Mouse (Mus musculus): ENCODE results near the gene Foxn1.

The Foxn1 gene

GRCm38 (mm10) chr11:78399680-78400079, 13.3 kb upstream of the Foxn1 start:
- peak; percentile 36 for DNase-seq

DNA sequence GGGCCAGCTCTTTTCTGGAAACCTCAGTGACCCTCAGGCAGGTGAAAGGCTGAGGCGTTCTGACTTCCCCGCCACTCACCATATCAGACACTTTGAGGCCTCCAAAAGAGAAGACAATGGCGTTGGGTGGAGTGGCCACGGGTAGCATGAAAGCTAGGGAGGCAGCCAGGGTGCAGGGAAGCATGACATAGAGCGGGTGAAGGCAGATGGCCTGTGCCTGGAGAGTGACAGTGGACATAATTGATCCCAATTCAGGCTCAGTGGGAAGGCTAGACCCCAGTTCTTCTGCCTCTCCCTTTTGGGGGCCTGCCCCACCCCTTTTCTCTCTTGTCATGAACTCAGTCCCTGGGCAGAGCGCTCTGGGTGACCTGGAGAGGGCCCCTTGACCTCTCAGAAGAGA, 11.9 kb upstream of the Foxn1 start:
- no peak for DNase-seq

GRCm38 (mm10) chr11:78397397-78397796, 11.0 kb upstream of the Foxn1 start:
- DNase-seq: peak; percentile 41

GRCm38 (mm10) chr11:78396950-78397349, 10.6 kb upstream of the Foxn1 start:
- DNase-seq: no peak

- no peak for DNase-seq
These were observed 6.4 kb upstream of the Foxn1 start for GRCm38 (mm10) chr11:78392728-78393127.

GRCm38 (mm10) chr11:78385776-78386175, 582 bp downstream of the Foxn1 start:
- DNase-seq: no peak

DNA sequence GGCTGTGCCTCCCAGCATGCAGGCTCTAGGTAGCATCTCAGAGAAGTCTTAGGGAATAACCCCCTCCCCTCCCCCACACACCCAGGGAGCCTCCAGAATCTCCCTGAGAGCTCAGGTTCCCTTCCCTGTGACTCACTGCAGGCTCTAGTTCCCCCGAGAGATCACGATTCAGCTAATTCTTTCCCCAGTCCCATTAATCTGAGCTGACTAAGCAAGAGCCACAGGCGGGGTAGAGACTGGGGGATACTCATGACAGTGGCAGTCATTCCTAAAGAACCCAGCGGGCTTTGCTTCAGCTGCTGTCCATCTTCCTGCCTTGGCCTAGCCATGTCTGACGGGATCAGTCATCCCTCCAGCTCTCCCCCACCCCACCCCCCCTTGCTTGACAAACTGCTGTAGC, 3.7 kb downstream of the Foxn1 start:
- no peak for DNase-seq

DNA sequence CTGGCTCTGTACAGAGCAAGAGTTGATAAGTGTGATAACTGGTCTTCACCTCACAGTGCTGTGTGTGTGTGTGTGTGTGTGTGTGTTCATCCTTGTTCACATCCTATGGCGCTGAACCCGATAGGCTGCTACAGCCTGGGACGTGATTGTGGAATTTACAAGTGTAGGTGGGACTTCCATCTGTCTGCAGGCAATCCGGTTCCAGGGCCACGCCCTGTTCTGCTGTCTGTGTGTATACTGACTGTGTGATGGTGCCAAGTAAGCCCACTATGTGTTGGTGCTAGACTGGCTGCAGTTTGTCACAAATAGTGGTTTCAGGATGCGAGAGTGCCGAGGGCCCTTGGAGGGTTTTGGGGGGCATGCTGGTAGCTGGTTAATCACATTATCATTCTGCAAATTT, 4.1 kb downstream of the Foxn1 start:
- DNase-seq: no peak

- DNase-seq: no peak
These were observed 5.4 kb downstream of the Foxn1 start for GRCm38 (mm10) chr11:78380996-78381395.

- DNase-seq: no peak
These were observed 6.0 kb downstream of the Foxn1 start for GRCm38 (mm10) chr11:78380351-78380750.

GRCm38 (mm10) chr11:78377549-78378159, 8.7 kb downstream of the Foxn1 start:
- no peak for DNase-seq

GRCm38 (mm10) chr11:78374147-78374546, 12.2 kb downstream of the Foxn1 start:
- no peak for DNase-seq

- DNase-seq: no peak
These were observed 13.7 kb downstream of the Foxn1 start for GRCm38 (mm10) chr11:78372610-78373009.

DNA sequence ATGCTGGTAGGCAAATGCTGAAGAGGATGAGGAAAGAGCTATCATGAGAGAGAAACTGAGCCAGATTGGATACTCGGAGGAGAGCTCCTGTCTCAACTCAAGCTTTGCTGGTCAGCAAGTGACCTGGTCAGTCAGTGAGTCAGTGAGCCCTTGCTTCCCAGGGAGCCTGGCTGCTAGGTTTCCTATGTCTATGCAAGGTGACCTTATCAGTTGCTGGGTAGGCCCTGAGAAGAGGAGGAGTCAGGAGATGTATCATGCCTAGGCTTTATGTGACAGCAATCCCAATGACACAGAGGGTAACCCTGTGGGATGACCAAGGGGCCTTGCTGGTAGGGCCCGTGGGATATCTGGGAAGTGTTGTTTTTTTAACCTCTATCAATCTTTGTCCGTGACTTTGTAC, 14.2 kb downstream of the Foxn1 start:
- DNase-seq: no peak

DNA sequence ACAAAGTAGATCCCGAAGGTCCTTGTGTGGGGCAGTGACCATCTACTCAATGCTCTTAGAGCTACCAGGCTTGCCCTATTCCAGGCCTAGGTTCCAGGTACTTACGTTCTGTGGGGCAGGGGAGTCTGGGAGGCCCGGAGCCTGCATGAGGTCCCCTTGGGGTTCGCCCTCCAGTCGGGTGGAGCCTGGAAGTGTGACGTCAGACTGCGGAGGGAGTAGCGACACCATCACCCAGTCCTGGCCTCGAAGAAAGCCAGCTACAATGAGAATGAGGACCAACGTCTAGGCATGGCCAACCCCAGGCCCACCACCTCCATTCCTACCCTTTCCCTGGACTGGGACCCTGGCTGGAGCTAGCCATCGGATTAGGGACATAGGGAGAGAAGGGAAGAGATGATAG, 14.6 kb downstream of the Foxn1 start:
- DNase-seq: no peak

DNA sequence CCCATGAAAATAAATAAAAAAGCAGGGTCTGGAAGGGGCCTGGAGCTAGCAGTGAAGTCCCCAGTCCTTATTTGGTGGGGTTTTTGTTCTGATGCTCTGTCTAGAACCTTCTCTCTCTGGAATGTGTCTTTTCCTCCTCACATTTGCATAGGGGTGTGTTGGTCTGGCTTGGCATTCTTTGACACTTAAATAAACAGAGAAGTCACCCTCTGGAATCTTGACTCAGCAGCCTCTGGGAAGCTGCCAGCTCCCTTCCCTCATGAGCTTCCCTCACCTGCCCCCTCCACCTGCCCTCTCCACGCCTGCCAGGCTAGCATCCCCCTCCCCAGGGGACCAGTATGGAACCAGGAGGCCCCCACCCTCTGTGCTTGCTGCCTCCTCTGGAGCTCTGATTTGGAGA, 16.0 kb downstream of the Foxn1 start:
- DNase-seq: no peak

- DNase-seq: no peak
These were observed 18.7 kb downstream of the Foxn1 start for GRCm38 (mm10) chr11:78367456-78368225.

DNA sequence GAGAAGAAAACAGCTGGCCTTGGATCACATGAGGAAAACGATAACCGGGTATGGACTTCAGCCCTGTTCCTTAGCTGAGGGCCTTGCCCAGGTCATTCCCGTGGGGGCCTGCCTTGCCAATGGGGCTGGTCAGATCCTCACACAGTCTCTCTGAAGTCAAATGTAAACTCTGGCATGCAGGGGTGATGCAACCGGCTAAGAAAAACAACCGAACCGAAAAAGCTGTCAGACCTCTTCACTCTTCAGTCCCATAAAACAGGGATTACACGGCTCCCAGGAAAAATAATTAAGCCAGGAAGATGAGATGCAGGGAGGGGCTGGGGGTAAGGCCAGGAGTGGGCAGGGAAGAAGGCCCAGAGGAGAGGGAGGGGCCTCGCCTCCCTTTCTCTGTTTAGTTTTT, 22.3 kb downstream of the Foxn1 start:
- DNase-seq: no peak

DNA sequence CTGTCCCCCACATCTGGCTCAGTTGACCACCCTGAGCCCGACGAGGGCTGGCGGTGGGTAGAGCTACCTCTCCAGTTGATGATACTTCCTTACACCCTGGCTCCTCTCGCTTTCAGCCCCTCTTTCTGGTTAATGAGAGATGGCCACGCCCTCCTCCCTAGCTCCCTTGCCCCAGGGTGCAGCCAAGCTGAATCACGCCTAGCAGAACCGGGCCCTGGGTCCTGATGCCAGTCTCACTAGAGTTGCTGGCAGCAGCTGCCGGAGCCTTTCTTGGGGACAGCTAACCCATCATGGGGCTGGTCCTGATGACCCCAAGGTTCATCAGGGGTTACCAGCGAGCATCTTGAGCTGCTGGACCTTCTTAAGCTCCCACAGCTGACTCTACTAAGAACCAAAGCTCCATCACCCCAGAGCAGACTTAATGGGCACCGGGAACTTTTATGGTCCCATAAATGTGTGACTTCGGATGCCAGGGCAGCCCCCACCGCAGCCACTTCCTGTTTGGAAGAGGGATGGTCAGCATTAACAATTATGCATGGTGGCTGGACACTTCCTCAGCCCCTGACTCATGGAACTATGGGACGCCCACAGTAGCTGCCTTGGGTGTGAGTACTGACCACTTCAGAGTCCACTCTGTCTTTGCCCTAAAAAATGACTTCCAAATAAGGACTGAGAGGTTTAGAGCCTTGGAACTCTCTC, 22.9 kb downstream of the Foxn1 start:
- DNase-seq: no peak

- DNase-seq: no peak
These were observed 25.6 kb downstream of the Foxn1 start for GRCm38 (mm10) chr11:78360789-78361131.

DNA sequence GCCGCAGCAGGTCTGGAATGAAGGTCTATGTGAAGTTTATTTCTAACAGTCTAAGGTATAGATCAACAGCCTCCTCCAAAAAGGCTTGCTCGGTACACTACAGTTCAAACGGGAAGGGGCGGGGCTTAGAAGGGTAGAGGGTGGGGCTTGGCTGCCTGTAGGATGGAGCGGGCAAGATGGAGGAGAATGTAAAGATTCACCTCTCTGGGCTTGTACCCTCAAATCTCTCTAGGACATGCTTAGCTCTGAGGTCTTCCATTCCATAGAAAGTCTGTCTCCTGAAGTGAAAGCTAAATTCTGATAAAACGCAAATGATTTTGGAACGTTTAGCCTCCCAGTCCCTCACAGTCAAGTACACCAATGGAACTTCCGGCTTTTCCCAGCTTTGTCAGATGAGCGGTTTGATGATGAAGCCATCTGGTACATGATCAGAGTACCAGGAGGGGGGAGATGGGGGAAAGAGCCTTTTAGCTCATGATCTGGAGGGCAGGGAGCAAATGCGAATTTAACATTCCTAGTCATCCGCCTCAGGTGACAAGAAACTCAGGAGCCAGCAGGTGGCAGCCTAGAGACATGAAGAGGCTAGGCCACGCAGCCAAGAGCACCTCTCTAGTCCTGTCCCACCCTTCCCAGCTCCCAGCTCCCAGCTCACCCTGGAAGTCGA, 26.1 kb downstream of the Foxn1 start:
- peak; percentile 65 for DNase-seq

DNA sequence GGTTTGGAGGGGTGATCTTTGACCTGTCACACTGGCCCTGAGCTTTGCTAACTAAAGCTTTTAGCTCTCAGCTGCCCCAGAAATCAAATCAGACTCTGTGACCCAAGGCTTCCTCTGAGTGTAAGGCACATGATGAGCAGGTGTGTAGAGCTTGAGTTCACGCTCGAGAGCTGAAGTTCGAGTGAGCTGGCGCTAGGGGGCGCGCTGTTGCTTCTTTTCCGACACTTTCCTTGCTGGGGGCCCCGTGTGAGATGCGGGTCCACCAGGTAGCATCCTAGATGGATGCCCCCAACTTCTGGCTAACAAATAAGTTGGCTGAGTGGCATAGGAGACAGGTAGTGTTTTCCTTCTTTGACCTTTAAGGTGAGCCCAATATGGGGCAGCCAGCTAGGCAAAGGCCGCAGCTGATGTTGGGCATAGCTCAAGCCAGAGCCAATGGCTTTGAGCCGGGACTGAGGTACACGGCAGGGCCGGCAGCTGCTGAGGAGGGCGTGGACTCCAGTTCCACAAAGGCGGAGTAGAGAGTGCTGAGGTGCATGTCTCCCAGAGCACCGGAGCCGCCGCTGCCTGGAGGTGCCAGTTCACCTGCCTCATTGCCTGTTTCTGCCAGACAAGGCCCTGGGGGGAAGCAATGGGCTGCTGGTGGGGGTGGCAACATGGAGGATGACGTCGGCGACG, 27.9 kb downstream of the Foxn1 start:
- DNase-seq: no peak
